Mouse (Mus musculus) cerebellum, adult 2 months (tissue): ENCODE measurements at regions not wholly inside any gene's neighbourhood (a gene's known extent, or its start where the extent isn't known, plus 50 kb on each side); places are given as distances from the start of the nearest gene placed in this dataset.

ENCODE experiments used
- DNase-seq, 2 experiments: peaks; one replicate each; pipeline ENCODE4 v3.0.0; 2021
- H3K27ac ChIP-seq: fragments of 200-500 bp; 2 replicates; pipeline ENCODE4 v1.5.1; 2012; ENCODE audit warnings: low read length, control low read depth, inconsistent platforms; ENCODE audit not compliant: insufficient read depth
- H3K27me3 ChIP-seq: fragments of 200-500 bp; 2 replicates; pipeline ENCODE4 v1.6.1; 2012; ENCODE audit warnings: inconsistent platforms, mild to moderate bottlenecking, low read length, moderate library complexity; ENCODE audit not compliant: control insufficient read depth, insufficient read depth
- H3K4me1 ChIP-seq: fragments of 200-500 bp; 2 replicates; pipeline ENCODE4 v1.6.1; 2011; ENCODE audit warnings: low read length; ENCODE audit not compliant: control insufficient read depth, insufficient read depth
- H3K4me3 ChIP-seq: fragments of 200-500 bp; replicated peaks from 2 replicates; pipeline ENCODE3; 2011; ENCODE audit warnings: mild to moderate bottlenecking, low read depth, low read length, control low read depth; ENCODE audit not compliant: insufficient read depth
- CTCF ChIP-seq: fragments of 200-500 bp; IDR thresholded peaks from 2 replicates; pipeline ENCODE4 v1.5.1; 2011; ENCODE audit warnings: low read depth, mild to moderate bottlenecking, control low read depth, low read length, moderate library complexity, borderline replicate concordance; ENCODE audit not compliant: insufficient read depth
- POLR2A ChIP-seq: fragments of 200-500 bp; IDR thresholded peaks from 2 replicates; pipeline ENCODE4 v1.6.1; 2011; ENCODE audit warnings: low read length, control low read depth, borderline replicate concordance; ENCODE audit not compliant: insufficient read depth
- WGBS: fragments of 180-500 bp; shearing (Covaris S2); methylation state at CpG from one replicate; pipeline ENCODE4 v1.1.7; 2018; 5-methylcytosine and 5-hydroxymethylcytosine counted together

- DNase-seq = no peak
These were observed 113.2 kb upstream of the Fggy start for GRCm38 (mm10) chr4:95443854-95444811.

GRCm38 (mm10) chr4:95450286-95450685 is 107.0 kb upstream of the Fggy start:
- no peak for DNase-seq
- TF ChIP-seq POLR2A = no peak
- no peak for TF ChIP-seq CTCF
- Histone ChIP-seq H3K4me3 (no peak overlapping the region), H3K4me1 (no peaks in the 10 kb centered on the region), H3K27ac (no peak overlapping the region), H3K27me3 (no peaks in the 10 kb centered on the region)
- WGBS = 96% methylated on average over 1 of the region's 1 CpGs

More at GRCm38 (mm10) chr4:95443854-95444811, 113.2 kb upstream of the Fggy start:
- TF ChIP-seq CTCF = no peak
- no peak for TF ChIP-seq POLR2A
- no peak overlapping the region for H3K27ac ChIP-seq
- H3K4me1 ChIP-seq = no peaks in the 10 kb centered on the region
- 70% methylated on average over 12 of the region's 12 CpGs for WGBS
- no peak overlapping the region for H3K4me3 ChIP-seq
- H3K27me3 ChIP-seq = no peaks in the 10 kb centered on the region

GRCm38 (mm10) chr4:95451831-95452230 is 105.5 kb upstream of the Fggy start:
- DNase-seq = no peak
- H3K4me3 ChIP-seq = no peak overlapping the region
- H3K27ac ChIP-seq = no peak overlapping the region
- WGBS = 90% methylated on average over 3 of the region's 3 CpGs
- no peaks in the 10 kb centered on the region for H3K27me3 ChIP-seq
- no peak for TF ChIP-seq POLR2A
- TF ChIP-seq CTCF = no peak
- no peaks in the 10 kb centered on the region for H3K4me1 ChIP-seq

- DNase-seq = no peak
- no peak overlapping the region for H3K4me3 ChIP-seq
- H3K27ac ChIP-seq = no peak overlapping the region
- 77% methylated on average over 1 of the region's 1 CpGs for WGBS
- TF ChIP-seq CTCF (no peak), POLR2A (no peak)
- no peaks in the 10 kb centered on the region for H3K4me1 ChIP-seq
- H3K27me3 ChIP-seq = no peaks in the 10 kb centered on the region
These were observed 101.0 kb upstream of the Fggy start for GRCm38 (mm10) chr4:95456318-95456717.

- Histone ChIP-seq H3K27me3 (no peaks in the 10 kb centered on the region), H3K27ac (no peak overlapping the region), H3K4me3 (no peak overlapping the region), H3K4me1 (no peaks in the 10 kb centered on the region)
- TF ChIP-seq POLR2A (no peak), CTCF (no peak)
- WGBS = 79% methylated on average over 5 of the region's 5 CpGs
- no peak for DNase-seq
These were observed 100.4 kb upstream of the Fggy start for GRCm38 (mm10) chr4:95456943-95457342.

GRCm38 (mm10) chr4:95462476-95462875 is 94.8 kb upstream of the Fggy start:
- WGBS = 85% methylated on average over 3 of the region's 3 CpGs
- Histone ChIP-seq H3K4me3 (no peak overlapping the region), H3K27me3 (no peaks in the 10 kb centered on the region), H3K27ac (no peak overlapping the region), H3K4me1 (no peaks in the 10 kb centered on the region)
- no peak for DNase-seq
- no peak for TF ChIP-seq CTCF
- no peak for TF ChIP-seq POLR2A

GRCm38 (mm10) chr4:95463082-95463825 is 94.1 kb upstream of the Fggy start:
- Histone ChIP-seq H3K4me3 (no peak overlapping the region), H3K27me3 (no peaks in the 10 kb centered on the region), H3K4me1 (no peaks in the 10 kb centered on the region), H3K27ac (no peak overlapping the region)
- no peak for DNase-seq
- TF ChIP-seq POLR2A = no peak
- no peak for TF ChIP-seq CTCF
- WGBS = 73% methylated on average over 8 of the region's 8 CpGs

- TF ChIP-seq CTCF (no peak), POLR2A (no peak)
- no peak overlapping the region for H3K27ac ChIP-seq
- H3K4me1 ChIP-seq = no peaks in the 10 kb centered on the region
- H3K27me3 ChIP-seq = no peaks in the 10 kb centered on the region
- no peak overlapping the region for H3K4me3 ChIP-seq
- DNase-seq = no peak
- 71% methylated on average over 2 of the region's 2 CpGs for WGBS
These were observed 90.7 kb upstream of the Fggy start for GRCm38 (mm10) chr4:95466647-95467046.
